Mouse (Mus musculus) cerebellum, adult 2 months (tissue): ENCODE measurements at regions not wholly inside any gene's neighbourhood (a gene's known extent, or its start where the extent isn't known, plus 50 kb on each side); places are given as distances from the start of the nearest gene placed in this dataset.

Source experiments
- CTCF ChIP-seq: fragments of 200-500 bp; IDR thresholded peaks from 2 replicates; pipeline ENCODE4 v1.5.1; 2011; ENCODE audit warnings: low read depth, mild to moderate bottlenecking, control low read depth, low read length, moderate library complexity, borderline replicate concordance; ENCODE audit not compliant: insufficient read depth
- POLR2A ChIP-seq: fragments of 200-500 bp; IDR thresholded peaks from 2 replicates; pipeline ENCODE4 v1.6.1; 2011; ENCODE audit warnings: low read length, control low read depth, borderline replicate concordance; ENCODE audit not compliant: insufficient read depth

- TF ChIP-seq POLR2A = no peak
- TF ChIP-seq CTCF = no peak
These were observed 499.9 kb upstream of the Ptger4 start for GRCm38 (mm10) chr15:5743893-5744292.
